Mouse (Mus musculus) adrenal gland, postnatal 25 days (tissue): Measurements from ENCODE around the gene Gm45213. TPM values are rescaled to one million over a fixed set of nuclear protein-coding genes. Genes with fewer than 3 reads are reported as not detected.

Source experiments
- DNase-seq: peaks from one replicate; pipeline ENCODE4 v3.0.0; 2021; ENCODE audit warnings: mixed read lengths
- long read RNA-seq: library from polyadenylated mRNA; stranded (forward); transcript quantifications from one replicate; pipeline ENCODE4 v2.0.0, GENCODE M21; 2021
- total RNA-seq: library from RNA; stranded (reverse); gene quantifications from 2 replicates; pipeline ENCODE4 v1.2.3, GENCODE M21; 2021

Gm45213 gene
- not detected in 2 replicates for total RNA-seq
- long read RNA-seq = 0 reads

- no peak for DNase-seq
Measured at GRCm38 (mm10) chr7:66043552-66044459, at the start of gene Gm45213. Gm45213 (plus strand) TSS chr7:66043602.

- DNase-seq = no peak
Measured at GRCm38 (mm10) chr7:66001035-66001754, 42.2 kb upstream of the Gm45213 start.

DNA sequence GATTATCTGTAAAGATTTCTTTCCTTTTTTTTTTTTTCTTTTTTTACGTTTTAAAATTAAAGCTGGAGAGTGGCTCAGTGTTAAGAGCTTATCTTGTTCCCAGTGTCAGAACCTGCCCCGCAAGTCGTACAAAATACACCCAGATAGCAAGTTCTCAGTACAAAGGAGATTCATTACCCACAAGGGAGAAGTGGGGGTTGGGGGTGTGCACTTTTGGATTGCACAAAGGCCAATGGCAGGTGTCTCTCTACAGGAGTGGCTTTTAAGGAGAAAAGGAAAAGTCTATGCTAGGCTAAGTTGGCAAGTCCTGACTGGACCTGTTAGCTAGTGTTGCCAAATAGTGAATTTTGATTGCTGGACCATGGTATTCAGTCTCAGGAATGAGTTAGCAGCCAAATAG, 41.6 kb upstream of the Gm45213 start:
- DNase-seq = no peak

DNA sequence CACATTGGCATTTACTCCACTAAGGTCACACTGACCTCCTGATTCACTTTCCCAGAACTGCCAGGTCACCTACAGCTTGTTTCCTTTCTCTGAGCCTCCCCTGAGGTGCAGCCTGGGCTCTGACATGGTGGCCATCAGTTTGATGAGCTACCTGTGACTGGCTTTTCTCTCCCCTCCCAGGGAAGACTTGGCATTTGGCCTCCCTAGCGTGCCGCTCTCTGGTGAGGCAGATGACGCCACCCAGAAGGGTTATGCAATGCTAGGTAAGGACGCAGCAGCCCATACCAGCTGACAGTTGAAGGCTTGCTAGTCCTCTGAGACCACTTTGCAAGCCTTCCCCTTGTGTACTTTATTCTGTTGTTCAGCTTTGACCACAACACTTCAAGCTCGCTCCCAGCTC, 40.0 kb upstream of the Gm45213 start:
- DNase-seq = no peak

GRCm38 (mm10) chr7:66003865-66004638, 39.4 kb upstream of the Gm45213 start:
- DNase-seq = no peak

DNA sequence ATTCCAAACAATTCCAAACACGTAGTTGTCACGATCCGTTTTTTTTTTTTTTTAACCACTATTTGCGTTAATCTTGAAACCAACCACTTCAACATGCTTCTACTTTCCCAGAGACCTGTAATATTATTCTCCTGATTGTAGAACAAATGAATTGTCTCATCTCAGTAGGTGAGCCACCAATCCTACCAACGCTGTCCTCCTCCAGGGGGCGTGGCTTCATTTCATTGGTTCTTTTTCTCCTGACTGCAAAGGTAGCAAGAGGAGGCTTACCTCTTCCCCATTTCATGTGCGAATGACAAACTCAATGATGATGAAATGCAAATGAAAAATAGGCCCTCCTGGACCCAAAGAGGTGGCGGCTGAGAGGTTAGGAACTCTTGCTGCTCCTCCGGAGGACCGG, 38.3 kb upstream of the Gm45213 start:
- DNase-seq = no peak

DNA sequence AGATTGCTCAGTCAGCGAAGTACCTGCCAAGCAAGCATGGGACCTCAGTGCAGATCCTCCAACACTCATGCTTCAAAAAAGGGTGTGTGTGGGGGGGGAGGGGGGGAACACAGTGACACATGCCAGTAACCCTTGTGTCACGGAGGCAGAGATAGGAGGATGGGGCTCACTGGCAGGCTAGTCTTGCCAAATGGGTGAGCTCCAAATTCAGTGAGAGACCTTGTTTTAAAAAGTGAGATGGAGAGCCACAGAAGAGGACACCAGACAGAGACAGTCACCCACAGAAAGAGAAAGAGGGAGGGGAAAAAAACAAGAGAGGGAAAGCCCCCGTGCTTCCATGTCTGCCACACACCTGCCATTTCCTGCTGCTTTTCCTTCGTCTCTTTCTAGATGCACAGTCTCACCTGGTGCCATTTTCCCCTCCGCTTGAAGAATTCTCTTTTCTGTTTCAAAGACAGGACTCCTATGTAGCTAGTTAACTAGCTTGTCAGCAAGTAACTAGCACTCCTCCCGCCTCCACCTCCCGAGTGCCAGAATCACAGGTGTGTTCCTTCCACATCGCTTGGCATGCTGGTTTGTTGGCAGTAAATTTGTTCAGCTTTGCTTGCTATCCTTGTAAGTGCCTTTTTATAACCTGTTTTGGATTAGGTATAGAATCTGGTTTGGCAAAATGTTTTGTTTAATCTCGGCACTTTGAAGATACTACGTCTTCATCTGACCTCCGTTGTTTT, 35.1 kb upstream of the Gm45213 start:
- DNase-seq = no peak

GRCm38 (mm10) chr7:66008892-66009273, 34.5 kb upstream of the Gm45213 start:
- no peak for DNase-seq

DNA sequence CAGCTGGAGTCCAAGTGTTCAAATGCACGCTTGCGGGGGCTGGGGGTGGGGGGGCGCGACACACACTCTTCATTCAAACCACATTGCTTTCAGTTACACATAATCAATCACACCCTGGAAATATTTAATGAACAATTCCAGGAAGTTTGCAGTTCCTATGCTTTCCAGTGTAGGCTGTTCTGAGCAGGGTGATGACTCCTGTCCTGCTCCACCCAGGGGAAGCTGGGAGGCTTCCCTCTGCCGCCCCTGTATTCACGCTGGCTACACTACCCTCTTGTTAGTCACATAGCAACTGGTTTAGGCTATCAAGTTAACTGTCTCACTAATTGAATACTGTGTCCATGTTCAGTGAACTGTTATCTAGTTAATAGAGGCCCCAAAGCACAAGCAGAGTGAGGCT, 32.9 kb upstream of the Gm45213 start:
- DNase-seq = no peak

DNA sequence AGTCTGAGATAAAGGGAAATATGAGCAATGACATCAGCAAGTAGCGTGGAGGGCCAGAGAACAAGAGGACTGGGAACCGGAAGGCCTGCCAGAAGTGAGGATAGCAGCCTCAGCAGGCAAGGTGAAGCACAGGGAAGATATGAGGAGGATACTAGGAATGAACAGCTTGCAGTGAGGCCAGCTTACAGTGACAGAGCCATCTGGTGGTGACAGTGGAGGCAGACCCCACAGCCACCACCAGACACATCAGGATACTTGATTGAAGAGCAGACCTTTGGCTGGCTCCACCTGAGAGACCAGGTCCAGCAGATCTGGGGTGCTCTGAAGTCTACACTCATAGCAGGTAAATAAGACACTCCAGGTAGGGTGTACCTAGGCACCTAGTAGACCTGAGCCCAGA, 15.7 kb upstream of the Gm45213 start:
- no peak for DNase-seq

- no peak for DNase-seq
Measured at GRCm38 (mm10) chr7:66028766-66029512, 14.5 kb upstream of the Gm45213 start.

GRCm38 (mm10) chr7:66036809-66037208, 6.6 kb upstream of the Gm45213 start:
- DNase-seq = no peak

GRCm38 (mm10) chr7:66038261-66038660, 5.1 kb upstream of the Gm45213 start:
- DNase-seq = no peak

DNA sequence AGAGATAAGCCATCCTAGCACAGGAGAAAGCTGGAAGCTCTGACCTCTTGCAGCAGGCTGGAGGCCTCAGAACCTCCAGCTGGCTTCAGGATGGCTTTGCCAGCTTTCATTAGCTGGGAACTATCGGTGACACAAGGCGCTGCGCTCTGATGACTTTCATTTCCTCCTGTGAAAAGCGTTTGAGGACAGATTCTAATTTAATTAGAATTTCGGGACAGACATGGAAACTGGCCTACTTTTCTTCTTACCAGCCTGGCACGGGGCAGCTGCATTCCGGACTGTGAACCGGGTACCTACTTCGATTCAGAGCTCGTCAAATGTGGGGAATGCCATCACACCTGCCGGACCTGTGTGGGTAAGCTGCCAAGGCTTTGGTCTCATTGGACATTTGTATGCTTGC, 4.7 kb upstream of the Gm45213 start:
- DNase-seq = no peak

DNA sequence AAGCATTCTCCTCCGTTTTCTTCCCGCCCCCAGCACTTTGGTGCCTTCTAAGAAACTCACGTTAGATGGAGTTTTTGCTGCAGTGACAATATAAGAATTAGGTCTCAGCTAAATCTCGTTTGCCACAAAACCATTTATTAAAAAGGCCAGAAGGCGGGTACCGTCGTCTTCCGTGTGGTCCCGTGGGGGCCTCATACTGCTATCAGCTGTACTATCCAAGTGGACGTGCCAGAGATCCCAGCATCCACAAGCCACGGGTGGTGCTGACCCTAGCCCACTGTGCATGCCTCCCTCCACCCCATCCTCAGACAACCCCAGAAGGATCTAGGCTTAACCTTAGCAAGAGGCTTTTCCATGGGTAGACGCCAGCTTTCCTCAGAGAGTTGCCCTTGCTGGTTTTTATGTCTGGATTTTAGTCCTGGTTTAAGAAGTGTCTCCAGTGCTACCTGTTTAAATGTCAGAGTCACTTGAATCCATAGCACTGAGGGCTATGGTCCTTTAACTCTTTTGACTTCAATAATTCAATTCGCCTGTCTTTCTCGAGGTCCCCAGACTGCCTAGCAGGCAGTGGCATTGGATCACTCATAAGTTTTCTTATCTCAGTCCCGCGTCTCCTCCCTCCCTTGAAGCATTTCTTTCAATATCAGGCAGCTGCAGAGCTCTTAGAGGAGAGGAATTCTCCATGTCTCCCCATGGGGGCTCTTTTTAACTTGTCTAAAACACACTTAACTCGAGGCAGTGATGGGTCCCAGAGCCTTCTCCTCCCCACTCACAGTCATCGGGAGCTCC, 3.2 kb upstream of the Gm45213 start:
- no peak for DNase-seq

- DNase-seq = no peak
Measured at GRCm38 (mm10) chr7:66044617-66045016, 1.2 kb downstream of the Gm45213 start.

DNA sequence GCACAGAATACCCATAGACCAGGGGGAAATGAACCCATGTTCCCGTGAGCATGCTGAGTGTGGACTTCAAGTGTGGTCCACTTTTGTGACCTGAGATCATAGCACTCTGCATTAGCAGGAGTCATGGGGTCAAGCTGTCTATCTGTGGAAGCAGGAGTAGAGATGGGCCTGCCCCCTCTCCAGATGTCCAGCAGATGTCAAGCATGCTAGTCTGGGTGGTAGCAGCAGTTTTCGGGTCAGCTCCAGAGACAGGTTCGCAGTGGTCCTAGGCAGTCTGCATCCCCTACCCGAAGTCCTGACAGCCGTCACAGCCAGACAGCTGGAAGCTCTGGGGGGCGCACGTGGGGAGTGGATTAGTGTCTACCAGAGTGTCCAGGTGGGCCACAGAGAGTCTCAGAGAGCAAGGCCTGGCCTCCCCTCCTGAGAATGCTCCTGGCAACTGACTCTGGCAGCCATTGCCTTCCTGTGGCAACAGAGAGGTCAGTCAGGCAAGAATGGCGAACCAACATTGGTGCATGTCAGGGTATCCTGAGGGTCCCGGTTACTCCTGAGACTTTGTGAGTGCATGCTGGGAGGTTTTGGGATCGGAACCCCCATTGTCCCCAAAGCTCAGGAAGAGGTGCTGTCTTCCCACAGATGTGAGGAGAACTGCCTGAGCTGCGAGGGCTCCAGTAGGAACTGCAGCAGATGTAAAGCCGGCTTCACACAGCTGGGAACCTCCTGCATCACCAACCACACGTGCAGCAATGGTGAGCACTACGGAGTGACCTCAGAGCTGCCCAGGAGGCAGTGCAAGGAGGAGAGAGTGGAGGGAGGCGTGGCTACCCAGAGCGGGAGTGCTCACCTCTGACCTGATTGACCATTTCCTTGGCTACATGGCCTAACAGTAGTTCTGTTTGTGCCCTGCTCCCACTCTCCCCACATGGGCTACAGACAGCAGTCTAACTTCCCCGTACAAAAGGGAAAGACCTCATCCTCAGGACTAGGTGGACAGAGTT, 3.8 kb downstream of the Gm45213 start:
- DNase-seq = no peak

GRCm38 (mm10) chr7:66047975-66048374, 4.6 kb downstream of the Gm45213 start:
- no peak for DNase-seq
